Mouse (Mus musculus) forebrain, embryonic 11.5 days (tissue): Measurements from ENCODE around the gene Gadd45gip1. TPM values are rescaled to one million over a fixed set of nuclear protein-coding genes. Genes with fewer than 3 reads are reported as not detected.
A peak's percentile ranks its signal among the peaks of the same experiment; 100 is the strongest.

ENCODE experiments used
- ATAC-seq: fragments of 200-750 bp; cut with Nextera tagmentation; replicated peaks from 2 replicates; pipeline ENCODE4 v1.8.0; 2017; ENCODE audit warnings: moderate TSS enrichment; ENCODE audit not compliant: low FRiP score
- DNase-seq: peaks from one replicate; pipeline ENCODE4 v3.0.0-alpha.2; 2017; ENCODE audit warnings: low spot score
- H3K27ac ChIP-seq: fragments of 300-500 bp; sonication (generic); 2 replicates; pipeline ENCODE4 v1.5.1; 2014; ENCODE audit warnings: low read depth, low read length
- H3K27me3 ChIP-seq: fragments of 300-500 bp; sonication (generic); 2 replicates; pipeline ENCODE4 v1.6.1; 2014; ENCODE audit warnings: mild to moderate bottlenecking, low read length, mixed read lengths; ENCODE audit not compliant: control insufficient read depth, insufficient read depth
- H3K36me3 ChIP-seq: fragments of 300-500 bp; sonication (generic); 2 replicates; pipeline ENCODE4 v1.6.1; 2014; ENCODE audit warnings: mild to moderate bottlenecking, low read length, moderate library complexity, mixed read lengths; ENCODE audit not compliant: control insufficient read depth, insufficient read depth
- H3K4me1 ChIP-seq: fragments of 300-500 bp; sonication (generic); replicated peaks from 2 replicates; pipeline ENCODE4 v1.6.1; 2014; ENCODE audit warnings: low read length, mixed read lengths; ENCODE audit not compliant: control insufficient read depth, insufficient read depth
- H3K4me2 ChIP-seq: fragments of 300-500 bp; sonication (generic); 2 replicates; pipeline ENCODE4 v1.6.1; 2014; ENCODE audit warnings: low read depth, mild to moderate bottlenecking, low read length, moderate library complexity, mixed read lengths; ENCODE audit not compliant: severe bottlenecking
- H3K4me3 ChIP-seq: fragments of 300-500 bp; sonication (generic); 2 replicates; pipeline ENCODE4 v1.5.1; 2014; ENCODE audit warnings: low read depth, low read length
- H3K9ac ChIP-seq: fragments of 300-500 bp; sonication (generic); 2 replicates; pipeline ENCODE4 v1.6.1; 2014; ENCODE audit warnings: low read length
- H3K9me3 ChIP-seq: fragments of 300-500 bp; sonication (generic); 2 replicates; pipeline ENCODE4 v1.6.1; 2016; ENCODE audit warnings: low read length, mixed read lengths; ENCODE audit not compliant: control insufficient read depth
- WGBS: fragments of 180-500 bp; shearing (Covaris S2); extraction: QIAGEN DNeasy Blood & Tissue Kit; methylation state at CpG from one replicate; pipeline ENCODE4 v1.1.7; 2014; 5-methylcytosine and 5-hydroxymethylcytosine counted together
- polyA plus RNA-seq: library from polyadenylated mRNA; unstranded; fragments of >200 nt; fragmentation: Nextera tagmentation; extraction: Ambion mirVana; gene quantifications from 2 replicates; pipeline ENCODE4 v1.2.1, GENCODE M21; 2014

The Gadd45gip1 gene
- 41.0 and 44.3 TPM in 2 replicates for polyA plus RNA-seq

DNA sequence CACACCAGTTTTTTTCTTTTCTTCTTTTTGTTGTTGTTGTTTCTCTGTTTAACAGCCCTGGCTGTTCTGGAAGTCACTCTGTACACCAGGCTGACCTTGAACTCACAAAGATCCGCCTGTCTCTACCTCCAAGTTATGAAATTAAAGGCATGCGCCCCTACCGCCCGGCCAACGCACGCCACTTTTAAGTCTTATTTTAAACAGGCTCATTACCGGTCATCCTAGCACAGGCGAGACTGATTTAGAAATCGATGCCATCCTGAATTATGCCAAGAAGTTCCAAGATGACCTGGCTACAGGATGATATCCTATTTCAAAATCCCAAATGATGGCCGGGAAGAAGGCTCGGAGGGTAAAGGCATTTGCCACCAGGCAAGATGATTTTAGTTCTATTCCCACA, at the start of gene Gadd45gip1:
Gene Gadd45gip1, plus strand, starts transcription at position 33 of the 400 bp plus-strand sequence.
- WGBS = 85% methylated on average over 11 of the region's 11 CpGs
- ATAC-seq (no peak), DNase-seq (no peak)
- H3K9me3 ChIP-seq = no peaks in the 10 kb centered on the region
- H3K4me3 ChIP-seq = peak within 1 kb of the TSS; percentile 94
- H3K4me1 ChIP-seq = peaks cover 2% of the 10 kb centered on the region; the same call in 1 of the 2 replicates
- peak within 1 kb of the TSS; percentile 61 for H3K4me2 ChIP-seq
- peak within 1 kb of the TSS; percentile 99 for H3K9ac ChIP-seq
- peaks cover 9% of the 10 kb centered on the region; the same call in 1 of the 2 replicates for H3K36me3 ChIP-seq
- H3K27ac ChIP-seq = peak within 1 kb of the TSS; percentile 86
- H3K27me3 ChIP-seq = no peaks in the 10 kb centered on the region

DNA sequence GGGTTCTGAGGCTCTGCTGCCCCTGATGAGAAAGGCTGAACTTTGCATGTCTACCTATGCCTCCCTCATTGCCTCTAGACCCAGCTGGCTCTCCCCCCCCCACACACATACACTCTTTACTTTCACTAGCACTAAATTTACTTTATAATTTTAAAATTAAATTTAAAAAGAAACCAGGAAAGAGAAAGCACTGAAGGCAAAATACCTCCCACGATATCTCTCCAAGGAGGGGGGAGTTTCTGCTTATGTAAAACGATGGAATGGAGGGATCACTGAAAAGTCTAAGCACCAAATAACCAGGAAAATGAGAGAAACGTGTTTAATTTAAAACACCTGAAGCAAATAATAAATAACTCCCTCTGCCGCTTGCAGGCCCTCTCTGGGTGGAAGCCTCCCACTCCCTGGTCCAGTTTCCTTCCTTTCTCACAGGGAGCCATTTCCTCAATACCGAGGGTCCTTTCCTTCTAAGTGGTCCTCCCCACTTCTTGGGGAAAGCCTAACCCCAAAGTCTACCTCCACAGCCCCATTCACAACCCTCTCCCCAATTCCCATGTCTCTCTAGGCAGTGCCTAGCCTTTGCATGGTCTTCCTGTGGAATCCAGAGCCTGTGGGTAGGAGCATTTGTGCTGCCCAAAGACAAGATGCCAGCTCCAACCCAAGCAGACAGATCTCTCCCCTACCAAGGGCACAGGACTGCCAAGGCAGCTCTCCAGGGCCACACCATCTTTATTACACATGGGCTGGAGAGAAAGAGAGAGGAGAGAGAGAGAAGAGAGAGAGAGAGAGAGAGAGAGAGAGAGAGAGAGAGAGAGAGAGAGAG, 49.4 kb upstream of the Gadd45gip1 start:
- DNase-seq = no peak
- ATAC-seq = no peak
- Histone ChIP-seq H3K27ac (no peak overlapping the region), H3K36me3 (no peaks in the 10 kb centered on the region), H3K4me3 (no peak overlapping the region), H3K4me1 (peaks cover 16% of the 10 kb centered on the region), H3K9ac (no peak overlapping the region), H3K9me3 (no peaks in the 10 kb centered on the region), H3K27me3 (peaks cover 91% of the 10 kb centered on the region), H3K4me2 (no peak overlapping the region)
- 5% methylated on average over 5 of the region's 5 CpGs for WGBS

DNA sequence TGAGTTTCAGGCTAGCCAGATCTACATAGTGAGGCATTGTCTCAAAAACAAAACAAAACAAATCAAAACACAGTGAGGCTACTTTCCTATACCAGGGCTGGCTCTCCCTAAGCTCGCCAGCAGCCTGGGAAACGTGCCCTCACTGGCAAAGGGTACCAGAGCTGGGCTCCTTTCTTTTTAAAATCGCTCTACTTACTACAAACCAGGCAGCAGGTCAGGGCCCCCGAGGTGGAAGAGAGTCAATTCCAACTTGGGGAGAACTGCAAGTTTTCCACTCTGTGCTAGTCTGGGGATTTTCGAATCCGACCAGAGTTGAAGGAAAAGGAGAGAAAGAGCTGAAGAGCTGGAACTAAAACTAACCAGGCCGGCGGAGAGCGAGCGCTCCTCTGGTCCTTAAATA, 48.6 kb upstream of the Gadd45gip1 start:
- H3K27ac ChIP-seq = no peak overlapping the region
- 4% methylated on average over 10 of the region's 10 CpGs for WGBS
- ATAC-seq (no peak), DNase-seq (no peak)
- peaks cover 91% of the 10 kb centered on the region for H3K27me3 ChIP-seq
- H3K4me3 ChIP-seq = no peak overlapping the region
- no peaks in the 10 kb centered on the region for H3K36me3 ChIP-seq
- no peak overlapping the region for H3K9ac ChIP-seq
- H3K4me2 ChIP-seq = no peak overlapping the region
- H3K4me1 ChIP-seq = peaks cover 16% of the 10 kb centered on the region
- no peaks in the 10 kb centered on the region for H3K9me3 ChIP-seq

DNA sequence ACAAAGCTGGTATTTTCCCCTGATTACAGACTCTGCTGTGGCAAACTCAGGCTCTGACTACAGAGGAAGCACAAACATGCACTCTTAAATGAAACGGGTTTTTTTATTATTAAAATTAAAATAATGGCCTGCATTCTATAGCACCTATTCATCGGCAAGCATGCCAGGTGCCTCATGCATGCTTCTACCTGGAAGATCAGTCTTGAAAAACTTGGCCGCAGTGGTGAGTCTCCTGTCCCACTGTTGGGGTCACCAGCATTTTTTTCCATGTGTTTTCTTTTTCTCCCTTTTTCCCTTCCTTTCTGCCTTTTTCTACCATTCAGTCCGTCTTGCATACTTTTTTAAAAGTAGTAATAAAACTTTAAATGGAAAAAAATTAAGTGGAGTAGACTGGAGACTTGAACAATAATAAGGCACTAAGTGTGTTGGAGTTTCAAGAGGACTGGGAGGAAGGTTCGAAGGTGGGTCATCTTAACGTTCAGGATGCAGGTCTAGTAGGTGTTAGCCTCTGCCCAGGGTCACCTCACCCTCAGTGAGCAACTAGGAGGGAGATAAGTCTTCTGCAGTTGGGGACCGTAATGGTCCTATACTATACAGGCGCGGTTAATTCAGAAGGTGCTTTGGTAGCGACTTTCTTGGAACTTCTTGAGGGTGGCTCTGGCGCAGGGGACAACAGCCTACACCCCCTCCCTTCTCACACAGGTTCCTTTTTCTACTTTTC, 48.0 kb upstream of the Gadd45gip1 start:
- Histone ChIP-seq H3K9me3 (no peaks in the 10 kb centered on the region), H3K36me3 (no peaks in the 10 kb centered on the region), H3K9ac (no peak overlapping the region), H3K4me2 (no peak overlapping the region), H3K27ac (no peak overlapping the region), H3K27me3 (peaks cover 91% of the 10 kb centered on the region), H3K4me1 (peaks cover 13% of the 10 kb centered on the region), H3K4me3 (no peak overlapping the region)
- WGBS = 4% methylated on average over 11 of the region's 11 CpGs
- ATAC-seq (no peak), DNase-seq (no peak)

DNA sequence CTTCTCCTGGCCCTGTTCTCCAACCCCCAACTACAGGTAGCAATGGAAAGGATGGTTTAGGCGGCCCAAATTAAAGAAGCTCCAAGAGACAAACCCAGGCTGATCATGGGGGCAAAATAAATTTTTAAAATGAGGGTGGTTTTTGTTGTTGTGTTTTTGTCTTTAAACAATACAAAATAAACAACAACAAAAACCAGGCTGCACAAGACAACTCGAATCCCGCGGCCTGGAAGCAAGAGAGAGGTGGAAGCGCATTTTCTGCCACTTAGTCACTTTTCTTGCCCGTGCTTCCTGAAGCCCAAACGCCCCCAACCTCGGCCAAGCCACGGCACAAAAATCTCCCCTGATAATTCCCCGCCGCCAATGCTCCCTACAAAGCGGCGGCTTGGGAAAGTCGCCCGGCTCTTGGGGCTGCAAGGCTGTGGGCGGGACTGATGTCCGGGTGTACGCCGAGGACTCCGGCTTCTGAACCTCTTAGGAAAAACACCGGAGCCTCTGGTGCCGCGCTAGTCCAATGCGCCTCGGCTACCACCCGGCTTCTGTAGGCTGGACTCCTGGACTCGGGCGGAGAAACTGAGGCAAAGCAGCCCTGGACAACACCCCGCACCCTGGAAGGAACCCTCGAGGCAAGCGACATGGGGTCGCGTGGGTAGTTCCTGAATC, 47.3 kb upstream of the Gadd45gip1 start:
- no peak overlapping the region for H3K27ac ChIP-seq
- DNase-seq = no peak
- H3K4me2 ChIP-seq = 0 out of 2 replicates have a peak overlapping the region, but pooled peaks have one; percentile 2
- no peaks in the 10 kb centered on the region for H3K9me3 ChIP-seq
- no peak for ATAC-seq
- H3K27me3 ChIP-seq = peaks cover 91% of the 10 kb centered on the region
- H3K9ac ChIP-seq = no peak overlapping the region
- peaks cover 12% of the 10 kb centered on the region for H3K4me1 ChIP-seq
- H3K36me3 ChIP-seq = no peaks in the 10 kb centered on the region
- 0 out of 2 replicates have a peak overlapping the region, but pooled peaks have one; percentile 0 for H3K4me3 ChIP-seq
- under 1% methylated on average over 33 of the region's 33 CpGs for WGBS

DNA sequence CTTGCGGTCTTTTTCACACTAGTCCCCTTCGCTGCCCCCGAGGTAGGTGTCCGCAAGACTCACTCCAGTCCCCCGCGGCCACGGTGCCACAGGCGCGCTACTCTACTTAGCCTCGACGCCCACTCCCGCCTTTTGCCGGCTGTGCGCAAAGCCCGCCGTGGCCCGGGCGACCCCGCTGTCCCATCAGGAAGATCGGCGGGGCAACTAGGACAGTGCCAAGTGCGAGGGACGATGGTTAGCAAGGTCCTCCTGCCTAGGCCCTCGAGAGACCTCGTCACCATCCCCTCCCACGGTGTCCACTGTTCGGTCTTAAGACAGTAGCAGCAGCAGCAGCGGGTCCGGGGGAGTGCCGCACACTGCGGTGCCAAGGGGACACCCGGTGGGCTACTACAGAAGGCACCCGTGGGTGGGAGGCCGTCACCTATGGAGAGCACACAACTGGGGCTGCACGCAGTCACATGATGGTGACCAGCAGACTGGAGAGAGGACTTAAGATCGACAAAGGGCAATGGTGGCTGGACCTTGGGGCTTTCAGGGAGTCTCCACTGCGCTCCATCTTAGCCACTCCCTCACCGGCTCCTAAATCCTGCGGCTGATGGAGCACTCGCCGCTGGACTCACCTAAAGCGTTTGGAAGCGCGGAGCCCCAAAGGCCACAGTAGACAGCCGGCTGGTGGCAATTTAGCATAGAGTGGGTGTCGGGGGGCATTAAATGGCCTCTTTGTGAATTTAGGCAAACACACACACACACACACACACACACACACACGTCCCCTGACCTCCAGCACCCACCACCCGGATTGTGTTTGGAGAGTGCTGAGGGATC, 46.4 kb upstream of the Gadd45gip1 start:
- no peak overlapping the region for H3K4me2 ChIP-seq
- no peak overlapping the region for H3K27ac ChIP-seq
- no peak overlapping the region for H3K9ac ChIP-seq
- H3K36me3 ChIP-seq = no peaks in the 10 kb centered on the region
- peaks cover 6% of the 10 kb centered on the region; the same call in 1 of the 2 replicates for H3K4me1 ChIP-seq
- H3K9me3 ChIP-seq = no peaks in the 10 kb centered on the region
- ATAC-seq (no peak), DNase-seq (no peak)
- peaks cover 91% of the 10 kb centered on the region for H3K27me3 ChIP-seq
- H3K4me3 ChIP-seq = no peak overlapping the region
- under 1% methylated on average over 48 of the region's 48 CpGs for WGBS

DNA sequence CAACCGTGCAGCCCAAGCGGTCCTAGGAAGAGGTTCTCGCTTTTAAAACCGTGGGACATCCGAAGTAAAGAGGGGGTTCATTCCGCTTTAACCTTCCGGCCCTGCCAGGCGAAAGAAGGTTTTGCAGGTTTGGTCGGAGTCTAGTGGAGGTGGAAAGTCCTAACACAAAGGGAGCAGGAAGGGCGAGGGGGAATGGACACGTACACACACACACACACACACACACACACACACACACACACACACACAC, 45.9 kb upstream of the Gadd45gip1 start:
- Histone ChIP-seq H3K9ac (no peak overlapping the region), H3K27me3 (peaks cover 95% of the 10 kb centered on the region), H3K4me1 (peaks cover 6% of the 10 kb centered on the region; the same call in 1 of the 2 replicates), H3K36me3 (no peaks in the 10 kb centered on the region), H3K9me3 (no peaks in the 10 kb centered on the region), H3K4me3 (no peak overlapping the region), H3K27ac (no peak overlapping the region), H3K4me2 (no peak overlapping the region)
- ATAC-seq = no peak
- WGBS = 3% methylated on average over 11 of the region's 11 CpGs
- no peak for DNase-seq
